In the genomic region with DNA sequence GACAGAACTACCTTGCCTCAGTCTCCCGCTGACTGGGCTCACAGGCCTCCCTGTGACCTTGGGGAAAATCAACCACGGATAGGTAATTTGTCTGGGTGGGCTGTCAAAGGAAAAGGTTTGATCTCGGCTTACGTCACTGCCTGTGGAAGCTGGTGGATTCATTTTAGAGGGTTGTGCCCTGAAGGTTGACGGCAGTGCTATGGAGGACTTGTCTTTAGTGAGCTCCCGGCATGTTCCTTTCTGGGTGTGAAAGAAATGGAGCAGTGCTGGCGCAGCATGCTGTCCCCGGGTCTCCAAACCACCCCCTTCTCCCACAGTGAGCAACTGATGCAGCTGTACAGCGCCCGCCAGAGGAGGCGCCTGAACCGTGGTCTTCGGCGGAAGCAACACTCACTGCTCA, we compare ENCODE assay signal across 8 mouse cellular contexts. TPM values are rescaled to one million over a fixed set of nuclear protein-coding genes. Genes with fewer than 3 reads are reported as not detected.
DNase-seq lines count a peak whose midpoint lies in the region; ATAC-seq and TF ChIP-seq lines count a peak whose summit lies in the region.

No protein-coding gene starts in this region.

- ATAC-seq in heart, postnatal 0 days (ENCODE audit: insufficient read depth, low read depth): no peak
- ATAC-seq in forebrain, embryonic 14.5 days: no peak
- ATAC-seq in monocyte, adult 5-6 weeks (replicated peaks; ENCODE audit: insufficient number of reproducible peaks, low FRiP score, low TSS enrichment, poor library complexity, severe bottlenecking): no peak

- no peak for TF ChIP-seq CTCF in heart, postnatal 0 days (IDR thresholded peaks at IDR 0.05; ENCODE audit: low read depth)

- no peak for TF ChIP-seq EP300 in heart, postnatal 0 days (IDR thresholded peaks at IDR 0.05; ENCODE audit: low read depth)

- H3K27ac ChIP-seq in heart, postnatal 0 days (ENCODE audit: low read depth): peak overlapping the region; percentile 88
- no peak overlapping the region for H3K27ac ChIP-seq in forebrain, embryonic 14.5 days (ENCODE audit: low read depth, low read length)
- H3K27ac ChIP-seq in midbrain, embryonic 10.5 days (replicated peaks): peak overlapping the region; percentile 99

- H3K9me3 ChIP-seq in heart, postnatal 0 days (replicated peaks; ENCODE audit: control insufficient read depth, low read length): no peaks in the 10 kb centered on the region
- H3K9me3 ChIP-seq in forebrain, embryonic 14.5 days (replicated peaks; ENCODE audit: control insufficient read depth, low read length): no peaks in the 10 kb centered on the region
- H3K9me3 ChIP-seq in midbrain, embryonic 10.5 days (replicated peaks): no peaks in the 10 kb centered on the region

- DNase-seq in heart, postnatal 0 days (ENCODE audit: low spot score): no peak
- no peak for DNase-seq in heart, postnatal 4 days
- peak; percentile 55 for DNase-seq in ES-CJ7 (ENCODE audit: low read depth, low spot score)
- no peak for DNase-seq in forebrain, embryonic 14.5 days (ENCODE audit: low spot score)
- no peak for DNase-seq in midbrain, embryonic 10.5 days (ENCODE audit: low spot score)
- no peak for DNase-seq in retina, postnatal 1 day
- no peak for DNase-seq in cerebellum, postnatal 10 days

- 24% methylated on average over 14 of the region's 14 CpGs for WGBS in heart, postnatal 0 days
- WGBS in forebrain, embryonic 14.5 days: 19% methylated on average over 14 of the region's 14 CpGs
- WGBS in midbrain, embryonic 10.5 days: 34% methylated on average over 14 of the region's 14 CpGs

- H3K27me3 ChIP-seq in heart, postnatal 0 days (ENCODE audit: control insufficient read depth, insufficient read depth, low read length): peaks cover 8% of the 10 kb centered on the region
- no peaks in the 10 kb centered on the region for H3K27me3 ChIP-seq in forebrain, embryonic 14.5 days (replicated peaks; ENCODE audit: control insufficient read depth, insufficient read depth, low read length)
- H3K27me3 ChIP-seq in midbrain, embryonic 10.5 days (ENCODE audit: low read depth, poor library complexity, severe bottlenecking): peaks cover 17% of the 10 kb centered on the region

- peak overlapping the region; percentile 71 for H3K4me2 ChIP-seq in heart, postnatal 0 days (ENCODE audit: low read depth, low read length)
- peak overlapping the region; percentile 96 for H3K4me2 ChIP-seq in forebrain, embryonic 14.5 days (ENCODE audit: low read length)

- peak overlapping the region; percentile 94 for H3K9ac ChIP-seq in heart, postnatal 0 days (replicated peaks; ENCODE audit: low read depth, low read length)
- H3K9ac ChIP-seq in forebrain, embryonic 14.5 days (ENCODE audit: low read length): peak overlapping the region; percentile 98

- peak overlapping the region; percentile 80 for H3K4me3 ChIP-seq in heart, postnatal 0 days (ENCODE audit: low read depth, low read length)
- peak overlapping the region; percentile 90 for H3K4me3 ChIP-seq in forebrain, embryonic 14.5 days (ENCODE audit: low read depth, low read length)
- peak overlapping the region; percentile 95 for H3K4me3 ChIP-seq in midbrain, embryonic 10.5 days

- 0 out of 2 replicates have a peak, but pooled peaks cover 4% of the 10 kb centered on the region for H3K4me1 ChIP-seq in heart, postnatal 0 days (ENCODE audit: control insufficient read depth, insufficient read depth)
- peaks cover 32% of the 10 kb centered on the region for H3K4me1 ChIP-seq in forebrain, embryonic 14.5 days (ENCODE audit: control insufficient read depth, insufficient read depth, low read length)
- H3K4me1 ChIP-seq in midbrain, embryonic 10.5 days: peaks cover 60% of the 10 kb centered on the region

- peaks cover 14% of the 10 kb centered on the region for H3K36me3 ChIP-seq in heart, postnatal 0 days (replicated peaks; ENCODE audit: control insufficient read depth, insufficient read depth, low read length)
- peaks cover 32% of the 10 kb centered on the region for H3K36me3 ChIP-seq in forebrain, embryonic 14.5 days (ENCODE audit: control insufficient read depth, insufficient read depth, low read length)
- H3K36me3 ChIP-seq in midbrain, embryonic 10.5 days: peaks cover 34% of the 10 kb centered on the region

RNA-seq across cellular contexts. Expression of a gene that starts 1.1 kb away (rescaled TPM):
- 1,030 and 1,317 TPM in 2 replicates for total RNA-seq in heart, postnatal 0 days (2014; rRNA removed; ENCODE audit: low replicate concordance)
- polyA plus RNA-seq in heart, postnatal 0 days (2015; fragmentation: Nextera tagmentation; extraction: Ambion mirVana): 499 and 510 TPM in 2 replicates
- 1,000 to 10,000 TPM in 1 of 2 experiments, 100 to 1,000 TPM in 1; 949 to 1,003 TPM for total RNA-seq in heart, postnatal 4 days (2021)
- polyA plus RNA-seq in forebrain, embryonic 14.5 days (2014; fragmentation: Nextera tagmentation; extraction: Ambion mirVana): 694 and 922 TPM in 2 replicates
- 889 and 1,053 TPM in 2 replicates for polyA plus RNA-seq in midbrain, embryonic 10.5 days (2016; fragmentation: Nextera tagmentation; extraction: Ambion mirVana)
- 1,267 to 1,604 TPM (median 1,393 TPM) in 3 replicates for total RNA-seq in monocyte, adult 5-6 weeks (2017)

RNA-seq across cellular contexts. Expression of a gene that starts 2.5 kb away (rescaled TPM):
- 1.4 and 3.4 TPM in 2 replicates for total RNA-seq in heart, postnatal 0 days (2014; rRNA removed; ENCODE audit: low replicate concordance)
- 0.77 and 0.83 TPM in 2 replicates for polyA plus RNA-seq in heart, postnatal 0 days (2015; fragmentation: Nextera tagmentation; extraction: Ambion mirVana)
- total RNA-seq in heart, postnatal 4 days (2021): 1 to 10 TPM; 6.0 to 6.2 TPM
- 154 and 213 TPM in 2 replicates for polyA plus RNA-seq in forebrain, embryonic 14.5 days (2014; fragmentation: Nextera tagmentation; extraction: Ambion mirVana)
- polyA plus RNA-seq in midbrain, embryonic 10.5 days (2016; fragmentation: Nextera tagmentation; extraction: Ambion mirVana): 28.3 and 61.6 TPM in 2 replicates
- 2.3 TPM in 1 of 3 replicates, not detected in the others for total RNA-seq in monocyte, adult 5-6 weeks (2017)

RNA-seq across cellular contexts. Expression of a gene that starts 27.0 kb away (rescaled TPM):
- 13.5 and 41.4 TPM in 2 replicates for total RNA-seq in heart, postnatal 0 days (2014; rRNA removed; ENCODE audit: low replicate concordance)
- 35.2 and 37.4 TPM in 2 replicates for polyA plus RNA-seq in heart, postnatal 0 days (2015; fragmentation: Nextera tagmentation; extraction: Ambion mirVana)
- total RNA-seq in heart, postnatal 4 days (2021): 10 to 100 TPM; 16.9 TPM
- 39.2 and 40.8 TPM in 2 replicates for polyA plus RNA-seq in forebrain, embryonic 14.5 days (2014; fragmentation: Nextera tagmentation; extraction: Ambion mirVana)
- polyA plus RNA-seq in midbrain, embryonic 10.5 days (2016; fragmentation: Nextera tagmentation; extraction: Ambion mirVana): 57.3 TPM in 2 replicates
- total RNA-seq in monocyte, adult 5-6 weeks (2017): 23.5 to 28.1 TPM (median 27.6 TPM) in 3 replicates

RNA-seq across cellular contexts. Expression of a gene that starts 32.0 kb away (rescaled TPM):
- total RNA-seq in heart, postnatal 0 days (2014; rRNA removed; ENCODE audit: low replicate concordance): 88.9 and 96.2 TPM in 2 replicates
- 24.8 and 30.3 TPM in 2 replicates for polyA plus RNA-seq in heart, postnatal 0 days (2015; fragmentation: Nextera tagmentation; extraction: Ambion mirVana)
- 100 to 1,000 TPM; 131 to 140 TPM for total RNA-seq in heart, postnatal 4 days (2021)
- polyA plus RNA-seq in forebrain, embryonic 14.5 days (2014; fragmentation: Nextera tagmentation; extraction: Ambion mirVana): 44.5 and 46.0 TPM in 2 replicates
- 43.7 and 50.6 TPM in 2 replicates for polyA plus RNA-seq in midbrain, embryonic 10.5 days (2016; fragmentation: Nextera tagmentation; extraction: Ambion mirVana)
- total RNA-seq in monocyte, adult 5-6 weeks (2017): 85.1 to 132 TPM (median 92.5 TPM) in 3 replicates

RNA-seq across cellular contexts. Expression of a gene that starts 32.5 kb away (rescaled TPM):
- total RNA-seq in heart, postnatal 0 days (2014; rRNA removed; ENCODE audit: low replicate concordance): 27.2 and 27.7 TPM in 2 replicates
- polyA plus RNA-seq in heart, postnatal 0 days (2015; fragmentation: Nextera tagmentation; extraction: Ambion mirVana): 22.8 and 25.7 TPM in 2 replicates
- total RNA-seq in heart, postnatal 4 days (2021): 10 to 100 TPM; 18.5 to 23.4 TPM
- polyA plus RNA-seq in forebrain, embryonic 14.5 days (2014; fragmentation: Nextera tagmentation; extraction: Ambion mirVana): 18.7 and 21.0 TPM in 2 replicates
- polyA plus RNA-seq in midbrain, embryonic 10.5 days (2016; fragmentation: Nextera tagmentation; extraction: Ambion mirVana): 32.5 and 35.5 TPM in 2 replicates
- 3.8 to 4.7 TPM in 2 of 3 replicates, not detected in the other for total RNA-seq in monocyte, adult 5-6 weeks (2017)
